Mouse (Mus musculus) MEL (cell line): ENCODE measurements around the gene Nr1h4. TPM values are rescaled to one million over a fixed set of nuclear protein-coding genes. Genes with fewer than 3 reads are reported as not detected.

ENCODE experiments used
- DNase-seq: peaks from one replicate; pipeline ENCODE4 v3.0.0; 2011; ENCODE audit warnings: low read depth, low spot score
- H3K27ac ChIP-seq: 2 replicates; pipeline ENCODE4 v1.5.1; 2012; ENCODE audit warnings: low read depth, mild to moderate bottlenecking, control low read depth, low read length, moderate library complexity; ENCODE audit not compliant: control insufficient read depth
- H3K27me3 ChIP-seq, 2 experiments: fragments of 150-350 bp in 1 of 2; sonication (generic) in 1 of 2; 2 replicates each; pipeline ENCODE4 v1.6.1; 2012; ENCODE audit warnings: low read length in 2 of 2, mild to moderate bottlenecking in 2 of 2, improper control_type of control experiment in 1 of 2, moderate library complexity in 1 of 2; ENCODE audit not compliant: insufficient read depth in 2 of 2, control insufficient read depth in 1 of 2
- H3K36me3 ChIP-seq, 2 experiments: 2 replicates each; pipeline ENCODE4 v1.6.1; 2012 to 2014; ENCODE audit warnings: low read length in 2 of 2, improper control_type of control experiment in 1 of 2, inconsistent platforms in 1 of 2, mild to moderate bottlenecking in 1 of 2; ENCODE audit not compliant: insufficient read depth in 2 of 2, control insufficient read depth in 1 of 2
- H3K4me1 ChIP-seq, 2 experiments: fragments of 150-350 bp in 1 of 2; sonication (generic) in 1 of 2; 2 replicates each; pipeline ENCODE4 v1.6.1; 2012; ENCODE audit warnings: low read length in 2 of 2, improper control_type of control experiment in 1 of 2, mild to moderate bottlenecking in 1 of 2; ENCODE audit not compliant: insufficient read depth in 2 of 2, control insufficient read depth in 1 of 2
- H3K4me3 ChIP-seq, 2 experiments: fragments of 150-350 bp in 1 of 2; sonication (generic) in 1 of 2; 2 replicates each; pipeline ENCODE4 v1.5.1; 2012; ENCODE audit warnings: low read depth in 2 of 2, low read length in 2 of 2, mild to moderate bottlenecking in 2 of 2, moderate library complexity in 2 of 2, control low read depth in 1 of 2, improper control_type of control experiment in 1 of 2; ENCODE audit not compliant: control insufficient read depth in 1 of 2, insufficient read depth in 1 of 2
- H3K79me2 ChIP-seq: 2 replicates; pipeline ENCODE4 v1.6.1; 2012; ENCODE audit warnings: mild to moderate bottlenecking, low read length, moderate library complexity; ENCODE audit not compliant: control insufficient read depth, poor library complexity, insufficient read depth
- H3K9ac ChIP-seq: 2 replicates; pipeline ENCODE4 v1.6.1; 2012; ENCODE audit warnings: low read depth, mild to moderate bottlenecking, control low read depth, low read length, moderate library complexity; ENCODE audit not compliant: control insufficient read depth, poor library complexity, severe bottlenecking
- H3K9me3 ChIP-seq: fragments of 150-350 bp; sonication (generic); replicated peaks from 2 replicates; pipeline ENCODE4 v1.6.1; 2012; ENCODE audit warnings: mild to moderate bottlenecking, low read length, improper control_type of control experiment, moderate library complexity; ENCODE audit not compliant: insufficient read depth
- CHD1 ChIP-seq: IDR thresholded peaks from 2 replicates; pipeline ENCODE4 v1.6.1; 2012; ENCODE audit warnings: low read depth, mild to moderate bottlenecking, inconsistent platforms, low read length, improper control_type of control experiment
- CHD2 ChIP-seq: IDR thresholded peaks from 2 replicates; pipeline ENCODE4 v1.6.1; 2011; ENCODE audit warnings: low read length, improper control_type of control experiment
- CTCF ChIP-seq, 3 experiments: IDR thresholded peaks in 2 of 3; conservative IDR thresholded peaks in 1 of 3; 2 replicates each; pipeline ENCODE4 v1.5.1; 2011 to 2012; ENCODE audit warnings: low read length in 3 of 3, low read depth in 2 of 3, mild to moderate bottlenecking in 2 of 3, improper control_type of control experiment in 1 of 3, inconsistent platforms in 1 of 3, mixed read lengths in 1 of 3, moderate library complexity in 1 of 3; ENCODE audit not compliant: control insufficient read depth in 1 of 3, insufficient read depth in 1 of 3, poor library complexity in 1 of 3, severe bottlenecking in 1 of 3
- EP300 ChIP-seq, 2 experiments: IDR thresholded peaks; 2 replicates each; pipeline ENCODE4 v1.6.1; 2011; ENCODE audit warnings: improper control_type of control experiment in 2 of 2, low read length in 2 of 2, low read depth in 1 of 2, mild to moderate bottlenecking in 1 of 2
- GABPA ChIP-seq: IDR thresholded peaks from 2 replicates; pipeline ENCODE4 v1.6.1; 2012; ENCODE audit warnings: low read depth, mild to moderate bottlenecking, inconsistent platforms, low read length, improper control_type of control experiment, moderate library complexity
- GATA1 ChIP-seq: IDR thresholded peaks from 2 replicates; pipeline ENCODE4 v1.6.1; 2011; ENCODE audit warnings: low read depth, low read length, improper control_type of control experiment
- JUND ChIP-seq: IDR thresholded peaks from 2 replicates; pipeline ENCODE4 v1.6.1; 2011; ENCODE audit warnings: low read depth, mild to moderate bottlenecking, improper control_type of control experiment, low read length
- MAX ChIP-seq: IDR thresholded peaks from 2 replicates; pipeline ENCODE4 v1.6.1; 2011; ENCODE audit warnings: low read length, improper control_type of control experiment
- MAZ ChIP-seq: IDR thresholded peaks from 2 replicates; pipeline ENCODE4 v1.6.1; 2012; ENCODE audit warnings: low read depth, mild to moderate bottlenecking, inconsistent platforms, low read length, improper control_type of control experiment
- MYC ChIP-seq: IDR thresholded peaks from 2 replicates; pipeline ENCODE4 v1.6.1; 2011; ENCODE audit warnings: low read depth, mild to moderate bottlenecking, low read length, improper control_type of control experiment, moderate library complexity
- NRF1 ChIP-seq: IDR thresholded peaks from 2 replicates; pipeline ENCODE4 v1.6.1; 2014; ENCODE audit warnings: low read depth, mild to moderate bottlenecking, inconsistent platforms, low read length, improper control_type of control experiment, moderate library complexity; ENCODE audit not compliant: poor library complexity, insufficient read depth, severe bottlenecking
- POLR2A ChIP-seq, 2 experiments: IDR thresholded peaks; 2 replicates each; pipeline ENCODE4 v1.6.1; 2011 to 2012; ENCODE audit warnings: low read length in 2 of 2, mild to moderate bottlenecking in 2 of 2, control low read depth in 1 of 2, improper control_type of control experiment in 1 of 2, low read depth in 1 of 2, moderate library complexity in 1 of 2; ENCODE audit not compliant: control insufficient read depth in 1 of 2, insufficient read depth in 1 of 2, poor library complexity in 1 of 2
- RAD21 ChIP-seq: IDR thresholded peaks from 2 replicates; pipeline ENCODE4 v1.6.1; 2011; ENCODE audit warnings: mild to moderate bottlenecking, low read depth, low read length, improper control_type of control experiment
- SMC3 ChIP-seq: IDR thresholded peaks from 2 replicates; pipeline ENCODE4 v1.6.1; 2011; ENCODE audit warnings: low read depth, low read length, improper control_type of control experiment
- TAL1 ChIP-seq: IDR thresholded peaks from 2 replicates; pipeline ENCODE4 v1.6.1; 2012; ENCODE audit warnings: mild to moderate bottlenecking, inconsistent platforms, low read length, moderate library complexity, mixed read lengths
- TBP ChIP-seq: IDR thresholded peaks from 2 replicates; pipeline ENCODE4 v1.8.0; 2011; ENCODE audit warnings: low read depth, low read length, improper control_type of control experiment
- TCF12 ChIP-seq: IDR thresholded peaks from 2 replicates; pipeline ENCODE4 v1.6.1; 2014; ENCODE audit warnings: low read depth, mild to moderate bottlenecking, inconsistent platforms, low read length, improper control_type of control experiment, moderate library complexity
- UBTF ChIP-seq: IDR thresholded peaks from 2 replicates; pipeline ENCODE4 v1.6.1; 2012; ENCODE audit warnings: low read depth, mild to moderate bottlenecking, inconsistent platforms, low read length, improper control_type of control experiment, moderate library complexity, borderline replicate concordance; ENCODE audit not compliant: insufficient read depth
- USF1 ChIP-seq: IDR thresholded peaks from 2 replicates; pipeline ENCODE4 v1.6.1; 2014; ENCODE audit warnings: low read depth, mild to moderate bottlenecking, inconsistent platforms, low read length, improper control_type of control experiment, moderate library complexity
- USF2 ChIP-seq, 2 experiments: IDR thresholded peaks; 2 replicates each; pipeline ENCODE4 v1.6.1; 2011 to 2012; ENCODE audit warnings: improper control_type of control experiment in 2 of 2, low read length in 2 of 2, borderline replicate concordance in 1 of 2, inconsistent platforms in 1 of 2, low read depth in 1 of 2, mild to moderate bottlenecking in 1 of 2; ENCODE audit not compliant: insufficient read depth in 1 of 2
- polyA plus RNA-seq, 2 experiments: library from polyadenylated mRNA; stranded (reverse) in 1 of 2; unstranded in 1 of 2; fragments of >175 nt in 1 of 2; fragments of >200 nt in 1 of 2; gene quantifications; 2 replicates each; pipeline versions ENCODE4 v1.2.1 to v1.2.4; 2012; ENCODE audit warnings: low replicate concordance in 2 of 2, low read depth in 1 of 2; ENCODE audit not compliant: insufficient read length in 2 of 2, insufficient read depth in 1 of 2, missing spikeins in 1 of 2
- total RNA-seq: library from RNA; depleted of rRNA; stranded (reverse); fragments of 300-350 nt; gene quantifications from 2 replicates; pipeline ENCODE4 v1.2.3, GENCODE M21; 2012

Gene Nr1h4
- total and polyA plus RNA-seq, 3 experiments: not detected

- DNase-seq: peak; percentile 15
- no peak overlapping the region for H3K27ac ChIP-seq
- H3K9ac ChIP-seq: no peak overlapping the region
- no peaks in the 10 kb centered on the region for H3K36me3 ChIP-seq
- no peak overlapping the region for H3K4me3 ChIP-seq
- no peaks in the 10 kb centered on the region for H3K79me2 ChIP-seq
- H3K9me3 ChIP-seq: no peaks in the 10 kb centered on the region
- H3K27me3 ChIP-seq: no peaks in the 10 kb centered on the region
- no peak for TF ChIP-seq CTCF (IDR thresholded peaks at IDR 0.05 in 2 of 3, conservative IDR thresholded peaks at IDR 0.05 in 1 of 3; ENCODE audit: control insufficient read depth in 1 of 3, insufficient read depth in 1 of 3, low read depth in 2 of 3, low read length in 3 of 3, poor library complexity in 1 of 3, severe bottlenecking in 1 of 3)
- no peak for TF ChIP-seq GABPA
- no peak for TF ChIP-seq TBP
- no peak for TF ChIP-seq GATA1
- no peak for TF ChIP-seq USF1
- TF ChIP-seq, all 39 proteins: peak for 0
- peaks cover 0 to 4% of the 10 kb centered on the region in 2 experiments; a peak in 1 of 4 replicates for H3K4me1 ChIP-seq
Observed at GRCm38 (mm10) chr10:89531976-89532375, 1.4 kb downstream of the Nr1h4 start.

- DNase-seq: no peak
- H3K36me3 ChIP-seq: no peaks in the 10 kb centered on the region
- no peaks in the 10 kb centered on the region for H3K27me3 ChIP-seq
- H3K9ac ChIP-seq: no peak overlapping the region
- H3K4me3 ChIP-seq: no peak overlapping the region
- peaks cover 0 to 4% of the 10 kb centered on the region in 2 experiments; a peak in 1 of 4 replicates for H3K4me1 ChIP-seq
- no peaks in the 10 kb centered on the region for H3K9me3 ChIP-seq
- no peaks in the 10 kb centered on the region for H3K79me2 ChIP-seq
- TF ChIP-seq MYC (no peak), SMC3 (no peak), NRF1 (no peak), JUND (no peak), USF2 (IDR thresholded peaks at IDR 0.05; ENCODE audit: borderline replicate concordance in 1 of 2, insufficient read depth in 1 of 2, low read depth in 1 of 2, low read length in 2 of 2) (no peak), USF1 (no peak), CHD2 (no peak), RAD21 (no peak), UBTF (no peak), TCF12 (no peak), CHD1 (no peak), MAX (no peak), TAL1 (no peak), EP300 (IDR thresholded peaks at IDR 0.05; ENCODE audit: low read depth in 1 of 2, low read length in 2 of 2) (no peak), MAZ (no peak), GABPA (no peak), POLR2A (IDR thresholded peaks at IDR 0.05; ENCODE audit: control insufficient read depth in 1 of 2, insufficient read depth in 1 of 2, low read depth in 1 of 2, low read length in 2 of 2, poor library complexity in 1 of 2) (no peak), TBP (no peak)
- H3K27ac ChIP-seq: no peak overlapping the region
Observed at GRCm38 (mm10) chr10:89531194-89531634, 2.2 kb downstream of the Nr1h4 start.
